In genomic region chr13:41709475-41710227, GRCm38 (mm10) we compare ENCODE assay signal across 8 mouse cellular contexts.
A peak's percentile ranks its signal among the peaks of the same experiment; 100 is the strongest.
DNase-seq lines count a peak whose midpoint lies in the region; ATAC-seq and TF ChIP-seq lines count a peak whose summit lies in the region.

No protein-coding gene starts in this region.

- no peaks in the 10 kb centered on the region for H3K27me3 ChIP-seq in kidney, embryonic 15.5 days
- no peaks in the 10 kb centered on the region for H3K27me3 ChIP-seq in limb, embryonic 14.5 days (ENCODE audit: control insufficient read depth, insufficient read depth, low read length)
- no peaks in the 10 kb centered on the region for H3K27me3 ChIP-seq in neural tube, embryonic 11.5 days (ENCODE audit: control insufficient read depth, insufficient read depth, low read length)
- no peaks in the 10 kb centered on the region for H3K27me3 ChIP-seq in stomach, embryonic 16.5 days (ENCODE audit: control insufficient read depth, insufficient read depth, low read length)

- peak; percentile 58; the same call in 1 of the 2 replicates for ATAC-seq in kidney, embryonic 15.5 days (replicated peaks; ENCODE audit: low FRiP score)
- ATAC-seq in limb, embryonic 14.5 days (ENCODE audit: low FRiP score, low read depth) = no peak; the same call in 1 of the 2 replicates
- 0 out of 2 replicates have a peak, but pooled peaks have one; percentile 53 for ATAC-seq in neural tube, embryonic 11.5 days (ENCODE audit: insufficient read depth, low FRiP score, low TSS enrichment)
- peak; percentile 47; the same call in 1 of the 2 replicates for ATAC-seq in stomach, embryonic 16.5 days (ENCODE audit: insufficient read depth, low FRiP score)

- TF ChIP-seq POLR2A in limb, embryonic 14.5 days (IDR thresholded peaks at IDR 0.05; ENCODE audit: borderline replicate concordance, extremely low read depth, insufficient read depth, insufficient read length) = no peak

- peaks cover 17% of the 10 kb centered on the region for H3K4me1 ChIP-seq in kidney, embryonic 15.5 days
- H3K4me1 ChIP-seq in limb, embryonic 14.5 days (ENCODE audit: control insufficient read depth, insufficient read depth, low read length) = no peaks in the 10 kb centered on the region
- H3K4me1 ChIP-seq in neural tube, embryonic 11.5 days (ENCODE audit: control insufficient read depth, insufficient read depth, low read length) = no peaks in the 10 kb centered on the region
- no peaks in the 10 kb centered on the region for H3K4me1 ChIP-seq in stomach, embryonic 16.5 days (ENCODE audit: control insufficient read depth, insufficient read depth, low read length)

- H3K4me3 ChIP-seq in kidney, embryonic 15.5 days (replicated peaks) = no peak overlapping the region
- H3K4me3 ChIP-seq in limb, embryonic 14.5 days (replicated peaks; ENCODE audit: low read length) = no peak overlapping the region
- H3K4me3 ChIP-seq in neural tube, embryonic 11.5 days (ENCODE audit: low read depth, low read length) = no peak overlapping the region
- no peak overlapping the region for H3K4me3 ChIP-seq in stomach, embryonic 16.5 days (replicated peaks; ENCODE audit: low read length)

- H3K9ac ChIP-seq in kidney, embryonic 15.5 days = no peak overlapping the region
- H3K9ac ChIP-seq in limb, embryonic 14.5 days (ENCODE audit: low read depth, low read length, severe bottlenecking) = no peak overlapping the region
- no peak overlapping the region for H3K9ac ChIP-seq in neural tube, embryonic 11.5 days (ENCODE audit: low read length)
- H3K9ac ChIP-seq in stomach, embryonic 16.5 days (ENCODE audit: low read length) = no peak overlapping the region

- 33% methylated on average over 24 of the region's 24 CpGs for WGBS in kidney, embryonic 15.5 days
- 37% methylated on average over 24 of the region's 24 CpGs for WGBS in limb, embryonic 14.5 days
- 37% methylated on average over 24 of the region's 24 CpGs for WGBS in neural tube, embryonic 11.5 days
- WGBS in stomach, embryonic 16.5 days = 39% methylated on average over 24 of the region's 24 CpGs

- no peaks in the 10 kb centered on the region for H3K9me3 ChIP-seq in kidney, embryonic 15.5 days (replicated peaks)
- no peaks in the 10 kb centered on the region for H3K9me3 ChIP-seq in limb, embryonic 14.5 days (ENCODE audit: control insufficient read depth, low read length)
- H3K9me3 ChIP-seq in neural tube, embryonic 11.5 days (ENCODE audit: control insufficient read depth, low read length) = no peaks in the 10 kb centered on the region
- H3K9me3 ChIP-seq in stomach, embryonic 16.5 days (replicated peaks; ENCODE audit: control insufficient read depth, low read length) = no peaks in the 10 kb centered on the region

- H3K36me3 ChIP-seq in kidney, embryonic 15.5 days = no peaks in the 10 kb centered on the region
- no peaks in the 10 kb centered on the region for H3K36me3 ChIP-seq in limb, embryonic 14.5 days (ENCODE audit: control insufficient read depth, insufficient read depth, low read length)
- H3K36me3 ChIP-seq in neural tube, embryonic 11.5 days (ENCODE audit: control insufficient read depth, insufficient read depth, low read length) = no peaks in the 10 kb centered on the region
- H3K36me3 ChIP-seq in stomach, embryonic 16.5 days (ENCODE audit: control insufficient read depth, insufficient read depth, low read length) = no peaks in the 10 kb centered on the region

- DNase-seq in A20 (ENCODE audit: low read depth, low spot score) = peak; percentile 75
- peak; percentile 92 for DNase-seq in adrenal gland, postnatal 10 days
- peak; percentile 76 for DNase-seq in embryo, embryonic 9.5 days (ENCODE audit: extremely low spot score)
- DNase-seq in heart, adult 9 months (ENCODE audit: low spot score in 2 of 2) = peak; percentile 52 to 84
- peak; percentile 95 for DNase-seq in limb, embryonic 14.5 days (ENCODE audit: low spot score)
- peak; percentile 89 for DNase-seq in neural tube, embryonic 11.5 days (ENCODE audit: low spot score)

- no peak overlapping the region for H3K4me2 ChIP-seq in kidney, embryonic 15.5 days
- no peak overlapping the region for H3K4me2 ChIP-seq in limb, embryonic 14.5 days (replicated peaks; ENCODE audit: low read depth, low read length, severe bottlenecking)
- no peak overlapping the region for H3K4me2 ChIP-seq in neural tube, embryonic 11.5 days (ENCODE audit: low read depth)
- no peak overlapping the region for H3K4me2 ChIP-seq in stomach, embryonic 16.5 days (ENCODE audit: low read depth, low read length)

- no peak overlapping the region for H3K27ac ChIP-seq in kidney, embryonic 15.5 days
- no peak overlapping the region for H3K27ac ChIP-seq in limb, embryonic 14.5 days (replicated peaks; ENCODE audit: low read depth, low read length)
- H3K27ac ChIP-seq in neural tube, embryonic 11.5 days (ENCODE audit: low read depth, low read length) = no peak overlapping the region
- no peak overlapping the region for H3K27ac ChIP-seq in stomach, embryonic 16.5 days (ENCODE audit: low read length)
